Mouse (Mus musculus) intestine, embryonic 16.5 days (tissue): ENCODE measurements around the gene Gm11634. TPM values are rescaled to one million over a fixed set of nuclear protein-coding genes. Genes with fewer than 3 reads are reported as not detected.
A peak's percentile ranks its signal among the peaks of the same experiment; 100 is the strongest.
"Not testable (repeated sequence)": the region's sequence is repeated elsewhere in the genome, so short reads cannot be mapped to it uniquely, and the experiment has no call there.

ENCODE experiments used
- ATAC-seq: fragments of 200-750 bp; cut with Nextera tagmentation; 2 replicates; pipeline ENCODE4 v1.8.0; 2017; ENCODE audit warnings: moderate TSS enrichment, moderate library complexity
- H3K27ac ChIP-seq: fragments of 300-500 bp; sonication (generic); 2 replicates; pipeline ENCODE4 v1.5.1; 2014; ENCODE audit warnings: mild to moderate bottlenecking, low read length
- H3K27me3 ChIP-seq: fragments of 300-500 bp; sonication (generic); replicated peaks from 2 replicates; pipeline ENCODE4 v1.6.1; 2014; ENCODE audit warnings: low read length, control low read depth, mixed read lengths; ENCODE audit not compliant: control insufficient read depth, insufficient read depth
- H3K36me3 ChIP-seq: fragments of 300-500 bp; sonication (generic); 2 replicates; pipeline ENCODE4 v1.6.1; 2014; ENCODE audit warnings: low read length, control low read depth; ENCODE audit not compliant: control insufficient read depth, insufficient read depth
- H3K4me1 ChIP-seq: fragments of 300-500 bp; sonication (generic); 2 replicates; pipeline ENCODE4 v1.6.1; 2014; ENCODE audit warnings: low read length, control low read depth, mixed read lengths; ENCODE audit not compliant: control insufficient read depth, insufficient read depth
- H3K4me2 ChIP-seq: fragments of 300-500 bp; sonication (generic); 2 replicates; pipeline ENCODE4 v1.6.1; 2014; ENCODE audit warnings: low read depth, low read length, control low read depth
- H3K4me3 ChIP-seq: fragments of 300-500 bp; sonication (generic); 2 replicates; pipeline ENCODE4 v1.5.1; 2014; ENCODE audit warnings: mild to moderate bottlenecking, low read length
- H3K9ac ChIP-seq: fragments of 300-500 bp; sonication (generic); 2 replicates; pipeline ENCODE4 v1.6.1; 2014; ENCODE audit warnings: low read depth, low read length
- H3K9me3 ChIP-seq: fragments of 300-500 bp; sonication (generic); 2 replicates; pipeline ENCODE4 v1.6.1; 2016; ENCODE audit warnings: low read length, control low read depth; ENCODE audit not compliant: control insufficient read depth
- WGBS: fragments of 180-500 bp; shearing (Covaris S2); extraction: QIAGEN DNeasy Blood & Tissue Kit; methylation state at CpG from one replicate; pipeline ENCODE4 v1.1.7; 2014; 5-methylcytosine and 5-hydroxymethylcytosine counted together
- polyA plus RNA-seq: library from polyadenylated mRNA; unstranded; fragments of >200 nt; fragmentation: Nextera tagmentation; extraction: Ambion mirVana; gene quantifications from 2 replicates; pipeline ENCODE4 v1.2.1, GENCODE M21; 2015

The Gm11634 gene
- polyA plus RNA-seq, 1 experiment from 2014 or later: not detected

DNA sequence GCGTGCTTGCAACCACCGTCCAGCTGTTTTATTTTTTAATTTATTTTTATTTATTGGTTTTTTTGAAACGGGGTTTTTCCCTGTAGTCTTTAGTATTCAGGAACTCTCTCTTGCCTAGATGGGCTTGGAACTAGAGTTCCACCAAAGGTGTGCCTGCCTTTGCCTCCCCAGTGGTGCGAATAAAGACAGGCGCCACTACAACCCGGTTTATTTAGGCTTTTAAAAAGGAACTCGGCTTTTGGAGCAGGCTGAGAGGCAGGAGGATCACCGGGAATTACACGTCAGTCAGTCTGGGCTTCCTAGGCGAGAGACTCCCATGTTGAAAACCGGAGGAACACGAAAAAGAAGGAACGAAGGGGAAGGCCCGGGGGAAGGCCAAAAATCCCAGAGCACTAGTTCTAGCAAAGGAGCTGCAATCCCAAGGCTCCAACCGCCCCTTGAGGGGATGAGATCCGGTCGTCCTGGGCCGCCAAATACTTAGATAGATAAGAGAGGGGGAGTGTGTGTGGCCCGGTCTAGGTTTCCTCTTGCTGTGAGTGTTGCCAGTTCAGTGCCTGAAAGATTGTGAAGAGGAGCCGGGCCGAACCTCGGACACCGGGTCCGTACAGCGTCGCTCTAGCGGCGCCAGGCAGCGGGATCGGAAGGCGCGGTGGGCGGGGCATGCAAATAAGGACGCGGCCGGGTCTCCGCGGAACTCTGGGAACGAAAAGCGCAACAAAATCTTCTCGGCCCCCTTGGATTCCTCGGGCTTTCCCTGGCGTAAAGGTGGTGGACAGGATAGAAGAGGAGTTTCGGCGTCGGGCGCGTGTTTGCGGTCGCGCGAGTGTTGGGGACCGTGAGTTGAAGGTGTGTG lies 42.0 kb upstream of the Gm11634 start:
- H3K4me2 ChIP-seq: peak overlapping the region; percentile 46
- not testable (repeated sequence) for H3K36me3 ChIP-seq, H3K4me1 ChIP-seq, H3K9me3 ChIP-seq, H3K27me3 ChIP-seq
- H3K27ac ChIP-seq: peak overlapping the region; percentile 51
- ATAC-seq: peak; percentile 70
- peak overlapping the region; percentile 40 for H3K4me3 ChIP-seq
- peak overlapping the region; percentile 60 for H3K9ac ChIP-seq
- 5% methylated on average over 49 of the region's 53 CpGs for WGBS

DNA sequence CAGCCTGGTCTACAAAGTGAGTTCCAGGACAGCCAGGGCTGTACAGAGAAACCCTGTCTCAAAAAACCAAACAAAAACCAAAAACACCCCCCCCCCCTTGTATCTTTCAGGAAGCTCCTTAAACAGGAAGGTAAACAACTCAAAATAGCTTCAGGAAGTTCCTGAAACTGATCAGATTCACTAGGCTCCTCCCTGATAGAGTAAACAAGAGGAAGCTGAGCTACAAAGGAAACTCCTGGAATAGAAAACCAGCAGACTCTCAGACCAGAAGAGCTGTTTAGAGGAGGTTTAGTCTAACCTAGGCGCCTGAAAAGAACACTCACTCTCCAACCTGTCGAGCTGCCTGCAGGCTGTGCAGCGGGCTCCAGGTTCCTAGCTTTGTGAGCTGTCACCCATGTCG lies 40.7 kb upstream of the Gm11634 start:
- WGBS: 90% methylated on average over 4 of the region's 4 CpGs
- H3K9me3 ChIP-seq: no peaks in the 10 kb centered on the region
- H3K4me3 ChIP-seq: no peak overlapping the region
- H3K4me1 ChIP-seq: no peaks in the 10 kb centered on the region
- peaks cover 3% of the 10 kb centered on the region; the same call in 1 of the 2 replicates for H3K36me3 ChIP-seq
- H3K27ac ChIP-seq: no peak overlapping the region
- H3K9ac ChIP-seq: no peak overlapping the region
- no peaks in the 10 kb centered on the region for H3K27me3 ChIP-seq
- no peak for ATAC-seq
- no peak overlapping the region for H3K4me2 ChIP-seq

DNA sequence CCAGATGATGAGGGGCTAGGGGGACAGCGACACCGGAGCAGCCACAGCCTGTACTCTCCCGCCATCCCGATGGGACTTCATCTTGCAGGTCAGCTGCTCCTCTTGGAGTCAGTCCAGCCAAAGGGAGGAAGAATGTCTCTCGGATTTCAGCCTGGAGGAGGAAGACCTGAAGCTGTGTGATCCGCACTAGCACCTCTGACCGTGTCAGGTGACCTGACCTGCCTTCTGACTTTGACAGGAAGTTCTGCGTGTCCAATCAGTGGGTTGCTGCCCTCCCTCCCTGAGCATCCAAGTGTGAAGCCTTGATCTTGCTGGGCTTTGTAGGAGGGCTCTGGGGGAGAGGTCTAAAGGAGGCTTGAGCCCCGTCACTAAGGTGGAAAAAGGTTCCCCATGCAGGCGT lies 36.6 kb upstream of the Gm11634 start:
- Histone ChIP-seq H3K9ac (no peak overlapping the region), H3K9me3 (no peaks in the 10 kb centered on the region), H3K36me3 (peaks cover 5% of the 10 kb centered on the region; the same call in 1 of the 2 replicates), H3K4me3 (no peak overlapping the region), H3K27ac (no peak overlapping the region), H3K4me2 (no peak overlapping the region), H3K4me1 (no peaks in the 10 kb centered on the region), H3K27me3 (no peaks in the 10 kb centered on the region)
- ATAC-seq: no peak
- 84% methylated on average over 10 of the region's 10 CpGs for WGBS

DNA sequence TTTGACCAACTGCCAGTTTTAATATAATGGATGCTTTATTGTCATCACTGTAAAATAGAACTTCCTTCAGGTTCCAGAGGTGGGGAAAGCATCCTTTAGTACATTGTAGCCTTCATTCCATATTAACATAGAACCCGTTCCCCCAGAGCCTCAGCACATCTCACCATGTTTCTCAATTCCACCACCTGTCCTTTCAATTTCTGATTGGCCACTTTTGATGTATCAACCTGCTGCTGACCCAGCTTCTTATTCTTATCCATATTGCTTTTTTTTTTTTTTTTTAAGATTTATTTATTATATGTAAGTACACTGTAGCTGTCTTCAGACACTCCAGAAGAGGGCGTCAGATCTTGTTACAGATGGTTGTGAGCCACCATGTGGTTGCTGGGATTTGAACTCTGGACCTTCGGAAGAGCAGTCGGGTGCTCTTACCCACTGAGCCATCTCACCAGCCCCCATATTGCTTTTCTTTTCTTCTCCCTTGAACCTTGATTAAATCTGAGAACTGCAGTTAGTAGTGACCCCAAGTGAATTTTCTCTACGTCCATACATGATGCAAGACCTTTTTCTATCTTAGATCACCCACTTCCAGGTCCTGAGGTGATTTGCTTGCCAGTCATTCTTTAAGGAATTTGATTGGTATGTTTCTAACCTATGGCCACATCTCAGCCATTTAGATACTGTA lies 29.8 kb upstream of the Gm11634 start:
- not testable (repeated sequence) for H3K4me3 ChIP-seq, H3K27me3 ChIP-seq, H3K9me3 ChIP-seq, H3K4me1 ChIP-seq, H3K9ac ChIP-seq, H3K36me3 ChIP-seq, ATAC-seq, H3K27ac ChIP-seq
- H3K4me2 ChIP-seq: peak overlapping the region; percentile 88
- WGBS: 72% methylated on average over 4 of the region's 5 CpGs

DNA sequence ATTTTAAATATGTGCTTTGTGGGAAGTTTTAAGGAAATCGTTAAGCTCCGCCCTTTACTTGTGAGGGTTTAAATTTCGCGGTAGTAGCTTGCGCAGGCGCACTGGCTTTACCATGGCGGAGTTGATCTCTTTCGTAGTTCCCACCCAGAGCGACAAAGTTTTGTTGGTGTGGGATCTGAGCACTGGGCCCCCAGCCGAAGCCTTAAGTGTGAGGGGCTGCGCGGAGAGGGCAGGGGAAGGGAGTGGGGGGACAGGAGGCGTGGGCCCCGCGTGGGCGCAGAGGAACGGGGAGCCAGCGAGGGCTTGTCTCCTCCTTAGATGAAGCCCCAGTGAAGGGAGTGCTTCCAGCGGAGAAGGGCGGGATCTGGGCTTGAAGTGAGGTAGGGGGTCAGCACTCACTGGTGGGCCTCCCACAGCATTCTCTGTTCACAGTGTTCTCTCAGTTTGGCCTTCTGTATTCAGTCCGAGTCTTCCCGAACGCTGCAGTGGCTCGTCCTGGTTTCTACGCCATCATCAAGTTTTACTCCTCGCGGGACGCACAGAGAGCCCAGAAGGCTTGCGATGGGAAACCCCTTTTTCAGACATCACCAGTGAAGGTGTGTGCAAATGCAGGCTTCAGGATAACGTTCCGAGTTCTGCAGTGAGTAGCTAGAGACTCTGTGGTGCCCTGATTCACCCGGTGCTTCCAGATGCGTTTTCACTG lies 29.0 kb upstream of the Gm11634 start:
- peak overlapping the region; percentile 100 for H3K27ac ChIP-seq
- no peaks in the 10 kb centered on the region for H3K27me3 ChIP-seq
- H3K4me3 ChIP-seq: peak overlapping the region; percentile 70
- peak overlapping the region; percentile 88 for H3K4me2 ChIP-seq
- H3K9ac ChIP-seq: peak overlapping the region; percentile 95
- ATAC-seq: peak; percentile 43
- H3K4me1 ChIP-seq: 0 out of 2 replicates have a peak, but pooled peaks cover 2% of the 10 kb centered on the region
- H3K36me3 ChIP-seq: no peaks in the 10 kb centered on the region
- WGBS: under 1% methylated on average over 33 of the region's 33 CpGs
- no peaks in the 10 kb centered on the region; the same call in 1 of the 2 replicates for H3K9me3 ChIP-seq

DNA sequence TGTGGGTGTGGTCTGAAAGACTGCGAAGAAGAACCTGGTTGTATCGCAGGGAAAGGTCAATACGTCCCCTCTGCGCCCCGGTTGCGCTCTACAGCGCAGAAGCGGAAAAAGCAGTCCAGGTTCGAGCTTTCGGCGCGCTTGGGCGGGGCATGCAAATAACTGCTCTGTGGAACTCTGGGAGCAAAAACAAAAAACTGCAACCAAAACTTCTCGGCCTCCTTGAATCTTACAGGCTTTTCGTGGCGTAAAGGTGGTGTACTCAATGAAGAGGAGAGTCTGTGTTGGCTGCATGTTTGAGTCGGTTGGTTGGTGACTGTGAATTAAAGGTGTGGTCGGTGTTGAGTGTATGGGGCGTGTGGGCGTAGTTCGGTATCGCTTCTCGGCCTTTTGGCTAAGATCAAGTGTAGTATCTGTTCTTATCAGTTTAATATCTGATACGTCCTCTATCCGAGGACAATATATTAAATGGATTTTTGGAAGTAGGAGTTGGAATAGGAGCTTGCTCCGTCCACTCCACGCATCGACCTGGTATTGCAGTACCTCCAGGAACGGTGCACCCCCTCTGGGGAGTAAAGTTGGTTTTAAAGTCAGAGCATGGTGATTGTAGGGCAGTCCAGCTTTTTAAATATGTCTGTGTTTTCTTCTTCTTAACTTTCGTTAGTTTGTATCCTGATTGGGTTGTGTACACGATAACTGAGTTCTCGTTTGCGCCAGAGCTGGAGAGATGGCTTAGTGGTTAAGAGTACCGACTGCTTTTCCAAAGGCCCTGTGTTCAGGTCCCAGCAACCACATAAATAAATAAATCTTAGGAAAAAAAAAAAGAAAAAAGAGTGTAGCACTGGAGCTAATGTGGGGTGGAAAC lies 28.2 kb upstream of the Gm11634 start, which contains the start of gene Rdm1:
Rdm1 (plus strand) TSS at position 201 of the 862 bp plus-strand sequence.
- no peaks in the 10 kb centered on the region; the same call in 1 of the 2 replicates for H3K9me3 ChIP-seq
- no peaks in the 10 kb centered on the region for H3K27me3 ChIP-seq
- H3K9ac ChIP-seq: peak within 1 kb of the TSS; percentile 95
- WGBS: under 1% methylated on average over 32 of the region's 34 CpGs
- 0 out of 2 replicates have a peak, but pooled peaks cover 2% of the 10 kb centered on the region for H3K4me1 ChIP-seq
- peak; percentile 95 for ATAC-seq
- H3K36me3 ChIP-seq: no peaks in the 10 kb centered on the region
- peak within 1 kb of the TSS; percentile 100 for H3K27ac ChIP-seq
- H3K4me3 ChIP-seq: peak within 1 kb of the TSS; percentile 70
- peak within 1 kb of the TSS; percentile 88 for H3K4me2 ChIP-seq

DNA sequence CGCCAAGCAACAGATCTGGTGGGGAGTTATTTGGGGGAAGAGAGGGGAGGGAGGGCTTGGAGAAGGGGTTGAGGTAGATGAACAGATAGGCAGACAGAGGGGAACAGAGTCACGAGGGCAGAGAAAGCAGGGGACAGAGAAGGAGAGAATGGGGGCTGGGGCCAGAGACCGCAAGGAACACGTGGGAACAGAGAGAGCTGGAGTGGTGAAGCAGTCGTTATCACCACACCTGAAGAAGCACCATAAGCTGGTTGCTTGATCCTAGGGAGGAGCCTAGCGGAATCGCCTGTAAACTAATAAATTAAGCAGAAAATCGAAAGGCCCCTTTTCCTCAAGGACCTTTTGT lies 27.6 kb upstream of the Gm11634 start:
- H3K4me2 ChIP-seq: peak overlapping the region; percentile 52
- peak; percentile 30 for ATAC-seq
- no peaks in the 10 kb centered on the region for H3K36me3 ChIP-seq
- H3K4me3 ChIP-seq: peak overlapping the region; percentile 45
- no peaks in the 10 kb centered on the region for H3K27me3 ChIP-seq
- H3K9me3 ChIP-seq: no peaks in the 10 kb centered on the region; the same call in 1 of the 2 replicates
- peak overlapping the region; percentile 62 for H3K9ac ChIP-seq
- 0 out of 2 replicates have a peak, but pooled peaks cover 2% of the 10 kb centered on the region for H3K4me1 ChIP-seq
- WGBS: 4% methylated on average over 8 of the region's 8 CpGs
- H3K27ac ChIP-seq: peak overlapping the region; percentile 98

DNA sequence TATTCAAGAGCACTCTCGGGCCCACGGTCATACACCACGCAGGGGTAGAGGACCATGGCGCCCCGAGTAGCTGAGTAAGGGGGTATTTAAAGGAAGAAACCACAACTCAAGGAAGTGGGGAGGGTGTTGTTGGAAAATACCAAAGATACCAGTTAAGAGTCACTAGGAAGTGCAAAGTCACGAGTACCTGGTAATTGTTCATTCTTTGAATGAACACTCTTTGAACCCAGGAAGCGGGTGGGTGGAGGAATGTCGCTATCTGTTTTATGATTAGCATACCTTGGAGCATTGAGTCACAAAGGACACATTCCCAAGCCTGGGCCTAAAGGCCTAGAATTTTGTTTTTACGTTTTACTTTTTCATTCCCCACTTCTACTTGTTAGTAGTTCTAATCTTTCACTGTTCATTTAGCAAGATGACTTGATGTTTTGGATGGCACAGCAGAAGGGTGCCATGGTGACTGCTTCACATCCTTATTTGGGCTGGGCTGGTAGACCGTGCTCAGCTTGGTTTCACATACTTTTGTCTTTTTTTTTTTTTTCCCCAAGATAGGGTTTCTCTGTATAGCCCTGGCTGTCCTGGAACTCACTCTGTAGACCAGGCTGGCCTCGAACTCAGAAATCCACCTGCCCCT lies 21.1 kb upstream of the Gm11634 start:
- ATAC-seq, H3K27ac ChIP-seq: not testable (repeated sequence)

More for the DNA sequence above, 21.1 kb upstream of the Gm11634 start:
- not testable (repeated sequence) for H3K27me3 ChIP-seq, H3K4me2 ChIP-seq, H3K36me3 ChIP-seq, H3K4me3 ChIP-seq, H3K4me1 ChIP-seq, H3K9me3 ChIP-seq, H3K9ac ChIP-seq
- 83% methylated on average over 11 of the region's 11 CpGs for WGBS
